Mouse (Mus musculus) macrophage (primary cell): ENCODE results near the gene Rplp1. TPM values are rescaled to one million over a fixed set of nuclear protein-coding genes. Genes with fewer than 3 reads are reported as not detected.
A peak's percentile ranks its signal among the peaks of the same experiment; 100 is the strongest.

ENCODE experiments used
- H3K27ac ChIP-seq: fragments of 350-480 bp; formaldehyde crosslinking; 2 replicates; pipeline ENCODE4 v1.9.0; 2021
- H3K36me3 ChIP-seq: fragments of 350-480 bp; formaldehyde crosslinking; 2 replicates; pipeline ENCODE4 v1.9.0; 2021; ENCODE audit errors: inconsistent target
- H3K4me3 ChIP-seq: fragments of 350-480 bp; formaldehyde crosslinking; 2 replicates; pipeline ENCODE4 v1.9.0; 2021; ENCODE audit errors: inconsistent target
- H3K79me2 ChIP-seq: fragments of 350-480 bp; formaldehyde crosslinking; 2 replicates; pipeline ENCODE4 v1.9.0; 2021; ENCODE audit errors: inconsistent target
- WGBS: methylation state at CpG from one replicate; pipeline ENCODE4 v1.1.7; 2026; ENCODE audit warnings: inconsistent platforms; ENCODE audit not compliant: missing documents; 5-methylcytosine and 5-hydroxymethylcytosine counted together
- polyA plus RNA-seq: library from polyadenylated mRNA; stranded (reverse); fragments of 250-400 nt; gene quantifications from 3 replicates; pipeline ENCODE4 v1.2.4, GENCODE M21; 2018; ENCODE audit warnings: inconsistent platforms

Rplp1 gene
- polyA plus RNA-seq, 1 experiment from 2014 or later: 1,141 TPM

DNA sequence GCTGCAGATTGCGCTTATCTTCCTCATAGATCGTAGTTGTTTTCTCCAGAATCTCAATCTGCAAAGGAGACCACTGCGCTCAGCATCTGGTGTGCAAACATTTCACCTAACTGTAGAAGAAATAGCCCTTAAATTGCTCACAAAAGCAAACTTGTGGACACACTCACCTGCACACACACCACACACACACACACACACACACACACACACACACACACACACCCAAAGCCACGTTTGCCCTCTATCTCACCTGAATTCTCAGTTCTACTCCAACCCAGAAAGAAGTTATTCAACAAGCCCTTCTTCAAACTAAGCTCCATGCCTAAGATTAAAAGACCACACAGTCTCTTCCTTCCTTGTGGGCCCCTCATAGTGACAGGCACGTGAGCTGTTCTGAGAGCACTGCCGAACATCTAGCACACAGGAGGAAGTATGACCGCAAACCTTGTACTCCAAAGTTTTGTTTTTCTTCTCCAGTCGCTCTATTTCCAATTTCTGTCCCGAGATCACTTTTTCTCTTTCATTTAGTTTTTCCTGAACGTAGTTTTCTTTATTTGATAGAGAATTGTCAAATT is 10.8 kb upstream of the Rplp1 start:
- H3K27ac ChIP-seq: no peak overlapping the region
- no peaks in the 10 kb centered on the region; the same call in 1 of the 2 replicates for H3K36me3 ChIP-seq
- H3K79me2 ChIP-seq: no peaks in the 10 kb centered on the region
- 32% methylated on average over 10 of the region's 10 CpGs for WGBS
- H3K4me3 ChIP-seq: no peak overlapping the region

DNA sequence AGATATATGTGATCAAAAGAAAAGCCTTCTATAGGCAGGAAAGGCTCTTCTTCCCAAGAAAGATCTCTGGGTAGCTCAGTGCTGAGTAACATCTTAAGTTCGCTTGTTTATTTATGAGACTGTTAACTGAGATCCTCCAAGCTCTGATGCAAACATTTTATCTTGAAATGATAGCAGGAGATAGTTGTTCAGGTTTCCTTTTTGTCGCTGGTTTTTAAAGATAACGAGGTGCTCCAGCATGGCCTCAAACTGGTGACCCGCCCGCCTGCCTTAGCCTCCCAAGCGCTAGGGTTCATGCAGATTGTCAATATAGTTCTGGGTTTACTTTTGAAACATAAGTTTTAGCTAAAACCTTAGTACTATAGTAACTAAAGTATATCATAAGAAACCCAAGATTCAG is 6.0 kb upstream of the Rplp1 start:
- H3K36me3 ChIP-seq: peaks cover 4% of the 10 kb centered on the region; the same call in 1 of the 2 replicates
- WGBS: 98% methylated on average over 6 of the region's 6 CpGs
- H3K4me3 ChIP-seq: no peak overlapping the region
- H3K27ac ChIP-seq: no peak overlapping the region
- H3K79me2 ChIP-seq: no peaks in the 10 kb centered on the region

DNA sequence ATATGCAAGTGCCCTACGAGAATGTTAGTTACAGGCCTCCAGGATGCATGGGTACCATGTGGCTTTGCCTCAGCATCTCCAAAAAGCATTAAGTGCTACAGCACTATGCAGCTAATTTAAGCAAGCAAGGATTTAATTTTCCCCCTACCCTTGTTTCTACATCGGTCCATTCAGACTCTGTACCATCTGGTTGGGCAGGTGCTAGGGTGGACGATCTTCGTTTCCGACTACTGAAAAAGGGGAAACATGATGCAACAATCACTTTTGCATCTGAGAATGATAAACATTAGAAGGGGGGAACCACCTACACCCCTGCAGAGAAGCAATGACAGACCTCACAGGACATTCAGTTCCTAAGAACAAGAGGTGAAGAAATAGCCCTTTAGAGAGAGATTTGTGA is 5.1 kb upstream of the Rplp1 start:
- no peak overlapping the region for H3K27ac ChIP-seq
- peaks cover 4% of the 10 kb centered on the region; the same call in 1 of the 2 replicates for H3K36me3 ChIP-seq
- no peaks in the 10 kb centered on the region for H3K79me2 ChIP-seq
- H3K4me3 ChIP-seq: no peak overlapping the region
- 67% methylated on average over 5 of the region's 5 CpGs for WGBS

DNA sequence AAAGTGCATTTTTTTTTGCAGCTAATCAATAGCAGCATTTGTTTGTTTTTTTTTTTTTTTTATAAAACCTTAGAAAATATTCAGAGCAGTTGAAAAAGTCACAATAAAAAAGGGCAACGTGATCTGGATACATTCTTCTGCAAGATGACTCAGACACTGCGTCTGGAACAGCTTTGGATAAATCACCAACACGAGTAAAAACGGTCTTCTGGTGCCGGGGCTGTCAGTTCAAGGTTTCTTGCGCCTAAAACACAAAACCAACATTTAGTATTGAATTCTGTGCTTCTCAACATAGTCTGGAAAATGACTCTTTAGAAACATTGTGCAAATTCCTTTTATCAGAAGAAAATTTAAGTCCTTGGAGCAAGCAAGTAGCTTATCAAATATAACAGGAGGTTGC is 3.1 kb upstream of the Rplp1 start:
- 94% methylated on average over 6 of the region's 6 CpGs for WGBS
- Histone ChIP-seq H3K4me3 (no peak overlapping the region), H3K36me3 (peaks cover 10% of the 10 kb centered on the region), H3K79me2 (peaks cover 10% of the 10 kb centered on the region), H3K27ac (no peak overlapping the region)

DNA sequence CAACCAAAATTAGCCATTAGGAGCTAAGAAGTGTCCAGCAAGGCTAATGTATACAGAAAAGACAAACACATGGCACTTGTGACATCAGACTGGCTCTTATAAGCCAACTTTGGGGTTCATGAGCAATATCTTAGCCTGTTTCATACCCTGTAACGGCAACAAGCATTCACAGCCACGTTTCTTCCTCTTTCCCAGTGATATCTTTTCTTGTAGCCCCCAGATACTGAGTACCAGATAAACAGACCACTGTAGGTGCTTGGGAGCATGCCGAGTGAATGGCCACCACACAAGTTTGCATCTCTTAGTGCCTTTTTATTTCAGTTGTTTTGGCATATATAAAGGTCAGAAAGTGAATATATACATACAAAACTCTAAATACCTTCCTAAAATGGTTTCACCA is 2.6 kb upstream of the Rplp1 start:
- H3K4me3 ChIP-seq: no peak overlapping the region
- H3K36me3 ChIP-seq: peaks cover 15% of the 10 kb centered on the region
- peaks cover 10% of the 10 kb centered on the region for H3K79me2 ChIP-seq
- no peak overlapping the region for H3K27ac ChIP-seq
- WGBS: 93% methylated on average over 3 of the region's 3 CpGs

DNA sequence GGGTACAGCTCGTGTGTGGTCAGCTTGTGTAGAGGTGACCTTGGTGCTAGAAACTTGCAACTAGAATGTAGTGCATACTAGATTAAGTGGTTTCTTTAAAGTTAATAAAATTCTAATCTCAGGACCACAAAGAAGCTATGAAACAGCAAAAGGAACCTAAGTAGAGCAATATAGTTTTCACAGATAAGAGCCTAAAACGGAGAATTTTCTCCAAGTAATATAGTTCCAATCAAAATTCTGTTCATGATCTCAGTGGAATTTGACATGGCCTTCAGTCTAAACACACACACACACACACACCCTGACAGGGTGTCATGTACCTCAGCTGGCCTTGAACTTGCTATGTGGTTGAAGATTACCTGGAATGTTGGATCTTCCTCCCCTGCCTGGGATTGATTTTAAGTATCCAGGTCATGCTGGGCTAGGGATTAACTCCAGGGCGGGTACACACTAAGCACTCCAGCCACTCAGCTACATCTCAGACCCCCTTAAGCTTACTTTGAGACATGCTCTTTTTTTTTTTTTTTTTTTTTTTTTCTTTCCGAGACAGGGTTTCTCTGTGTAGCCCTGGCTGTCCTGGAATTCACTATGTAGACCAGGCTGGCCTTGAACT is 1.2 kb upstream of the Rplp1 start:
- WGBS: 78% methylated on average over 3 of the region's 4 CpGs
- Histone ChIP-seq H3K4me3 (peak overlapping the region; percentile 87; the same call in 1 of the 2 replicates), H3K36me3 (peaks cover 22% of the 10 kb centered on the region), H3K79me2 (peaks cover 10% of the 10 kb centered on the region), H3K27ac (peak overlapping the region; percentile 84)

DNA sequence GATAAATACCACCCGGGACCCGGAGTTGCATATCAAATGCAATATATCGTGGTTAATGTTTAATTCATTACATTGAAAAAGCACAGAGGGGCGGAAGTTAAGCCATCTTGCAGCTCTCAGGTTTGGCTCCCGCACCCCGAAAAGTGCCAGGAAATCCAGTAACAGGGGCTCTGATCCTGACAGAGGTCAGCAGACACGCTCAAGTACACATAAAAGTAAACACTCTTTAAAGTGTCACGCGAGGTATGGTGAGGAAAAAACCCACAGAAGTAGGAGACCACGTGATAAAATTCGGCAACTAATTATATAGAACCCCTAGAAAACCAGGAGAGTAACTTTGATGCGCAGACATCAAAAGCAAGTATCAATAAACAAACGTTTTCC is 567 bp upstream of the Rplp1 start:
- 7% methylated on average over 13 of the region's 13 CpGs for WGBS
- peaks cover 22% of the 10 kb centered on the region for H3K36me3 ChIP-seq
- peak overlapping the region; percentile 84 for H3K27ac ChIP-seq
- peak overlapping the region; percentile 87 for H3K4me3 ChIP-seq
- H3K79me2 ChIP-seq: peaks cover 10% of the 10 kb centered on the region

DNA sequence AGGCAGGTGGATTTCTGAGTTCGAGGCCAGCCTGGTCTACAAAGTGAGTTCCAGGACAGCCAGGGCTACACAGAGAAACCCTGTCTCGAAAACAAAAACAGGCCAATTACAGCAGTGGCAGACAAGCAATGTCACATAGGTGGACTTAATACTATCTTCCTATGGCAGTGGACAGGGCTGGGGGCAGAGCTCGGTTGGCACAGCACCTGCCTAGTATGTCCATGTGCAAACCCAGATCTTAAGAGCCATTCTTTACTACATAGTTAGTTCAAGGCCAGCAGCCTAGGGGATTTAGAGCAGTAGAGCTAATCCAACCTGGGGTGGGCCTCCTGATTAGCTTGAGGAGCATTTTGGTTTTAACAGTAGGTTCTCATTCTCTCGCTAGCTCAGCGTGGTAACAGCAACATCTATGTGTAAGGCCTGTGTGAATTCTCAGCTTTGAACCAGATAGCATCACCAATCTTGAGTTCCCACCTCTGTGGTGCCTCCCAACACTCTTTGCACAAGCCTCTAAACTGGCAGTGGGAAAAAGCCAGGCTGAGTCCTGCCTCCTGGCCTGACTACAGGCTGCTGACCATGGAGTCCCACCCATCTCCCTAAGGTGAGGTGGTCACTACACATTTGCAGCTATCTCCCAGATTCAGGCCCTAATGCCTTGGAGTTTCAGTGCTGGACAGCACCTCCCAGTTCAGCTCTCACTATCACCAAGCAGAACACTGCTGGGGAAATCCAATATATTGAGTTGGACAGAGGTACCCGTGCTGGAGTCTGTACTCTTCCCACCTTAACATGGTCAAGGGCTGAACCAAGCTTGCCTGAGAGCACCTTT is 2.8 kb downstream of the Rplp1 start:
- 85% methylated on average over 6 of the region's 6 CpGs for WGBS
- Histone ChIP-seq H3K36me3 (peaks cover 18% of the 10 kb centered on the region), H3K27ac (no peak overlapping the region), H3K4me3 (no peak overlapping the region), H3K79me2 (peaks cover 10% of the 10 kb centered on the region)

DNA sequence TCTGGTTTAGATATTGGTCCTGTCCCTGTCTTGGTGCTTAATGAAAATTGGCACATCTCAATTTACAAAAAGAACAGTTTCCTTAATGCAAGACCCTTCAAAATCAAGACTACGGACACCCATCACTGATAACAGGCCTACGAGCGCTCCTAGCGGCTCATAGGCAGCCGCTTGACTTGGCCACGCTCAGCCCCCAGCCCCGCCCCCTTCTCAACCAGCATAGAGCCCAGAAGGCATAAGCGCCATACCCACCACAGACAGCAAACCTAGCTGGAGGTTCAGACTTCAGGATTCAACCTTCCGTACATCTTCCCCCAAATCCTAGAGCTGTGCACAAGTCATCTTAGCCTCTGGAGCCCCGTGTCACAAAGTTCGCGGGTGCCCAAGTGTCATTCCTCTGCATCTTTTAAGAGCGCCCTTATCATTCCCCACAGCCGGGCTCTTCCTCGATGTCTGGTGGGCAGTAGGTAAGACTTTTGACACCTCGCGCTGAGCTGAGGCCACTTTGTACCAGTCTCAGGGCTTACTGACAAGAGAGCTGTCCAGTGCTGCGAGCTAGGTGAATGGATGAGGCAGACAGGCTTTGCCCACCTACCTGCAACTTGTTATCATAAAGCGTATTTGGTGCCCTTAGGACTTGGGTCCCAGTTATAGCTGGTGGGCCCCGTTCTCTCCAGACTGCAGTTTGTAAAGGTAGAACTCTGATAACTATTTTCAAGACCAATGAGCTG is 3.7 kb downstream of the Rplp1 start:
- Histone ChIP-seq H3K36me3 (peaks cover 18% of the 10 kb centered on the region), H3K4me3 (no peak overlapping the region), H3K27ac (no peak overlapping the region), H3K79me2 (peaks cover 10% of the 10 kb centered on the region)
- 92% methylated on average over 20 of the region's 20 CpGs for WGBS

DNA sequence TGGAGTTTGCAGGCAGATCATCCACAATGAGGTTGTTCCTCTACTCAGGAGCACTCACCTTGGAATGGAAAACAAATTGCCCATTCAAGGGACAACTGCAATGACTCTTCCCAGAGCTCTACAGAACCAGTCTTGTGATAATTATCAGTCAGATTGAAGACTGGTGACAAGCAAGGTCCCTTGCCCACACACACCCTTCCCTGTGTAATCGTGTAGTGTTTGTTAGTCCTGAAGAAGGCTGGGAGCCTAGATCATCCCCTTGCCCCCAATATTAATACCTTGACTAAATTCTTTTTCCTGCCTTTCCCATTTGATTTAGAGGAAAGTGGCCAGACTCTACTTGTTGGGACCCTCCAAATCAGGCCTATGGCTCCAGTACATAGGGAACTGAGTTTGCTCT is 4.7 kb downstream of the Rplp1 start:
- H3K4me3 ChIP-seq: no peak overlapping the region
- WGBS: 100% methylated on average over 1 of the region's 1 CpGs
- H3K36me3 ChIP-seq: peaks cover 18% of the 10 kb centered on the region
- H3K27ac ChIP-seq: no peak overlapping the region
- peaks cover 10% of the 10 kb centered on the region for H3K79me2 ChIP-seq

DNA sequence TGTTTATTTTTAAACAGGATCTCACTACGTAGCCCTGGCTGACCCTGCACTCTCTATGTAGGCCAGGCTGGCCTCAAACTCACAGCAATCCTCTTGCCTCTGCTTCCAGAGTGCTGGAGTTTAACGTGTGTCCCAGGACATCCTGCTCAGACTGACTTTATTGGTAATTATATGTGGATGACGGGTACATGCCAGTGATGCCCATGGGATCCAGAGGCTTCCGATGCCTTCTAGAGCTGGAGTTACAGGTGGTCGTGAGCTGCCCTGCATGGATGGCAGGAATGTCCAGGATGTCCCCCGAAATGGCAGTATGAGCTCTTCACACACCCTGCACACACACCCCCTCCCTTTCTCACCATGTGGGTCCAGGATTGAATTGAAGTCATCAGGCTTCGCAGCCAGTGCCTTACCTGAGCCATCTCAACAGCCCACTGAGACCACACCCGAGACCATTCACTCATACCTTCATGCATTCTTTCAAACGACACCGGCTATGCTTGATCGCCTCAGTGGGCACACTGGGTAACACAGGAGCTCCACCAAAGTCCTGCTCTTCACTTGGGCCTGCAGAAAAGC is 5.4 kb downstream of the Rplp1 start:
- no peak overlapping the region for H3K4me3 ChIP-seq
- WGBS: 88% methylated on average over 11 of the region's 11 CpGs
- H3K79me2 ChIP-seq: peaks cover 6% of the 10 kb centered on the region
- no peak overlapping the region for H3K27ac ChIP-seq
- H3K36me3 ChIP-seq: peaks cover 18% of the 10 kb centered on the region

DNA sequence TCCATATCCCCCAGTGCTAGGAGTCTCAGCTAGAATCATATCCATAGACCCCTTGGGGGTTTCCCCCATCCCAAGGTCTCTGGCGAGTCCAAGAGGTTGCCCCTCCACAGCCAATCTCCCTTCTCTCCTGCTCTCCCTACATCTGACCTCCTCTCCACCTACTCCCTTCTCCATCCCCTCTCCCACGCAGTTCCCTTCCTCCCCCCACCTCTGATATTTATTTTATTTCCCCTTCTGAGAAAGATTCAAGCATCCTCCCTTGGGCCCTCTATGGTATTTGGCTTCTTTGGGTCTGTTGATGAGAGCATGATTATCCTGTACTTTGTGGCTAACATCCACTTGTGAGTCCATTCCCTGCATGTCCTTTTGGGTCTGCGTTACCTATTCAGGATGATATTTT is 6.0 kb downstream of the Rplp1 start:
- Histone ChIP-seq H3K79me2 (peaks cover under 1% of the 10 kb centered on the region; the same call in 1 of the 2 replicates), H3K27ac (no peak overlapping the region), H3K36me3 (peaks cover 18% of the 10 kb centered on the region), H3K4me3 (no peak overlapping the region)
- WGBS: 100% methylated on average over 2 of the region's 3 CpGs

DNA sequence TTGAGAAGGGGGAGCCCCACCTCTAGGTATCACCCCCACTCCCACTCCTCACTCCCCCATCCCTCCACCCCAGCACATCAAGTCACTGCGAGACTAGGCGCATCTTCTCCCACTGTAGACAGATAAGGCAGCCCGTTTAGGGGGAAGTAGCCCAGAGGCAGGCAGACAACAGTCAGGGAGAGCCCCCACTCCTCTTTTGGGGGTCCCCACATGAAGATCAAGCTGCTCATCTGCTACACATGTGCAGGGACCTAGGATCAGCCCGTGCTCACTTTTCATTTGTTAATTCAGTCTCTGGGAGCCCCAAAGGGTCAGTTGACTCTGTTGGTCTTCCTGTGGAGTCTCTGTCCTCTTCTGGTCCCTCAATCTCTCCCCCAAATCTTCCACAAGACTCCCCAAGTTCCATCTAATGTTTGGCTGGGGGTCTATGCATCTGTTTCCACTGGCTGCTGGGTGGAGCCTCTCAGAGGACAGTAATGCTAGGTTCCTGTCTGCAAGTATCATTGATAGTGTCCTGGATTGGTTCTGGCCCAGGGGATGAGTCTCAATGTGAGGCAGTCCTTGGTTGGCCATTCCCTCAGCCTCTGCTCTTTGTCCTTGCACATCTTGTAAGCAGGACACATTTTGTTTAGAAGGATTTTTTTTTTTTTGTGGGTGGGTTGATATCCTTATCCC is 6.6 kb downstream of the Rplp1 start:
- Histone ChIP-seq H3K79me2 (no peaks in the 10 kb centered on the region), H3K4me3 (no peak overlapping the region), H3K27ac (no peak overlapping the region), H3K36me3 (peaks cover 15% of the 10 kb centered on the region)
- WGBS: 76% methylated on average over 4 of the region's 4 CpGs

DNA sequence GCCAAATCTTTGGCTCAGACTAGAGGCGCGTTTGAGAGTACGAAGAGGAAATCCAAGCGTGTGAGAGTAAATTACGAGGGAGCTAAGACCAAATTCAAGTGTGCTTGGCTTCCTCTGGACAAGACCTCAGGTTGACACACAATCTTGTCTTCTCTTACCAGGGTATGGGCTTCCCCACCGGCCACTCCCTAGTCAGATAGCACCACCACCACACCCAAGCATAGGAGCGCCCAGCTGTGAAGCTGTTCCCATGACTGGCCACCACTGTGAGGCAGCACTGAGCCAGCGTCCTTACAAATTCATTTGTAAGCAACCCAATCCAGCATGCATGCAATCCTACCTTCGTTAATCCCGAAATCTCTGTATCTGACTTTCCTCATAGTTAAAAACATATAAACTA is 7.4 kb downstream of the Rplp1 start:
- no peak overlapping the region for H3K4me3 ChIP-seq
- 39% methylated on average over 9 of the region's 10 CpGs for WGBS
- H3K27ac ChIP-seq: no peak overlapping the region
- no peaks in the 10 kb centered on the region for H3K79me2 ChIP-seq
- peaks cover 7% of the 10 kb centered on the region; the same call in 1 of the 2 replicates for H3K36me3 ChIP-seq
